Mouse (Mus musculus) G1E (cell line): ENCODE data around the gene Ccdc85c.

Source experiments
- CTCF ChIP-seq: IDR thresholded peaks from 2 replicates; pipeline ENCODE4 v1.5.1; 2012; ENCODE audit warnings: low read depth, low read length, inconsistent platforms, mixed read lengths
- GATA1 ChIP-seq: IDR thresholded peaks from 2 replicates; pipeline ENCODE4 v1.6.1; 2012; ENCODE audit warnings: borderline replicate concordance, low read length, inconsistent platforms, mixed read lengths
- GATA2 ChIP-seq: IDR thresholded peaks from 2 replicates; pipeline ENCODE4 v1.6.1; 2012; ENCODE audit warnings: low read depth, low read length, inconsistent platforms, borderline replicate concordance
- POLR2AphosphoS5 ChIP-seq: IDR thresholded peaks from 2 replicates; pipeline ENCODE4 v1.6.1; 2012; ENCODE audit warnings: low read depth, low read length, inconsistent platforms; ENCODE audit not compliant: insufficient replicate concordance

DNA sequence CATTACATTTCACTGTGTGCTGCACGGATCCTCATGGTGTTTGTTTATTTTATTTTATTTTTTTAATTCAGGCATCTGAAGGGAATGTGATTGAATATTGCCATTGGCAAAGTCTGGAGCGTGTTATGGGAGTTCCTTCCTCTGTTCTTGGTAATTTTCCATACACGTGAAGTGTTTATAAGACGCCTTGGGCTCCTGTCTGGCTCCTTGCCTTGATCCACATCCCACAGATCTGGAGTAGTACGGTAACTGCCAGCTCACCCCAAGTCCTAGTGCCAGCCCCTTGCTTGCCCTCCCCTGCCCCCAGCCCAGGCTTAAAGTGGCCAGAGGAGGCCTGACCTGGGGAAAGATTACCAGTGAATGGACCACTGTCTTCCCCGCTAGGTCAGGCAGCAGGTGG, 25.8 kb upstream of the Ccdc85c start:
- no peak for TF ChIP-seq CTCF
- TF ChIP-seq GATA1, result no peak
- no peak for TF ChIP-seq POLR2AphosphoS5
- no peak for TF ChIP-seq GATA2
